Mouse (Mus musculus) brain, embryonic 14.5 days (tissue): ENCODE measurements around the gene Nsd1.

ENCODE experiments used
- CTCF ChIP-seq: fragments of 200-500 bp; IDR thresholded peaks from 2 replicates; pipeline ENCODE4 v1.5.1; 2012; ENCODE audit warnings: inconsistent platforms, mild to moderate bottlenecking, moderate library complexity, borderline replicate concordance; ENCODE audit not compliant: insufficient read depth, insufficient read length; ENCODE audit errors: extremely low read depth
- POLR2A ChIP-seq: fragments of 200-500 bp; IDR thresholded peaks from 2 replicates; pipeline ENCODE4 v1.6.1; 2012; ENCODE audit warnings: mild to moderate bottlenecking, inconsistent platforms, borderline replicate concordance; ENCODE audit not compliant: poor library complexity, insufficient read depth, insufficient read length, severe bottlenecking; ENCODE audit errors: extremely low read depth

DNA sequence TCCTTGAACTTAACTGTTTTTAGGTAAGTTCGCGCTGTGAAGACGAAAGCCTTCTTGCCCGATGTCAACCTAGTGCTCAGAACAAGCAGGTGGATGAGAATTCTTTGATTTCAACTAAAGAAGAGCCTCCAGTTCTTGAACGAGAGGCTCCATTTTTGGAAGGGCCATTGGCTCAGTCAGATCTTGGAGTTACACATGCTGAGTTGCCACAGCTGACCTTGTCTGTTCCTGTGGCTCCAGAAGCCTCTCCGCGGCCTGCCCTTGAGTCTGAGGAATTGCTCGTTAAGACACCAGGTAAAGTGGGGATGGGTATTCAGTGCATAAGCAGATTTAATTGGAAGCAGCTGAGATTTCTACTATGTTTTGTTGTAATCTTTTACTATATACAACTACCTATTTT is 51.9 kb downstream of the Nsd1 start:
- no peak for TF ChIP-seq POLR2A
- no peak for TF ChIP-seq CTCF
